Mouse (Mus musculus) left cerebral cortex, adult 2 months (tissue): ENCODE measurements around the gene Gm13306. TPM values are rescaled to one million over a fixed set of nuclear protein-coding genes. Genes with fewer than 3 reads are reported as not detected.
"Not testable (repeated sequence)": the region's sequence is repeated elsewhere in the genome, so short reads cannot be mapped to it uniquely, and the experiment has no call there.

Experiments used
- DNase-seq, 2 experiments: peaks; one replicate each; pipeline ENCODE4 v3.0.0; 2021 to 2022; ENCODE audit warnings: low spot score in 2 of 2, mixed read lengths in 1 of 2; ENCODE audit errors: extremely low spot score in 1 of 2
- H3K27ac ChIP-seq: fragments of 200-600 bp; 2 replicates; pipeline ENCODE4 v1.8.1; 2022
- H3K4me3 ChIP-seq: fragments of 200-600 bp; 2 replicates; pipeline ENCODE4 v1.8.1; 2022
- intact Hi-C: fragments of 180-260 bp; cut with DNase I; formaldehyde crosslinking; loops from one replicate; pipeline ENCODE4 v1.15.1; 2025
- long read RNA-seq, 2 experiments: library from polyadenylated mRNA; stranded (forward); transcript quantifications; one replicate each; pipeline ENCODE4 v2.0.0; 2021; ENCODE audit warnings: borderline mapping rate in 2 of 2
- total RNA-seq, 2 experiments: library from RNA; stranded (reverse); gene quantifications; 2 replicates each; pipeline ENCODE4 v1.2.3; 2021

The Gm13306 gene
- total RNA-seq: 10 to 100 TPM; 45.6 to 58.0 TPM
- long read RNA-seq, experiment 1, partial matches to known transcripts: 1 of 4 reads
- long read RNA-seq, experiment 1, other reads (novel, unspliced or antisense): 3 of 4 reads
- long read RNA-seq, experiment 2, partial matches to known transcripts: 1 of 8 reads
- long read RNA-seq, experiment 2, other reads (novel, unspliced or antisense): 5 of 8 reads

DNA sequence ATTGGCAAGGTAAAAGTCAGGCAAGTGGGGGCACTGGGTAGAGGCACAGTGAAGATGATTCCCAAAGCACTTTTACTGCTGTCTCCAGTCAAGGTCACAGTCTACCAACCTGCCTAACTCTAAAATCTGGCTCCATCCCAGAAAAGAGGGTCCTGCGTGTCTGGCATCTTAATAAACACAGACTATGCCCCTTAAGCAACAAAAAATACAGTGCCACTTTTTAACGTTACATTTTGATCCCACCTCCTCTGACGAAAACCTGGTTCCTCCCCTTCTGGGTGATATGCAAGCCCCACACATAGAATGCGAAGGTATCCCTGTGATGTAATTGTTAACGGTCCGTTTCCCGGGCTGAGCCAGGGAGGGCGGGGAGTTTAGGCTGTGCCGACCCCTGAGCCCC is at the start of gene Gm13306:
Gene Gm13306 (plus strand): TSS at position 301 of the 400 bp plus-strand sequence.
- H3K27ac ChIP-seq, H3K4me3 ChIP-seq, intact Hi-C loops, DNase-seq: not testable (repeated sequence)

- intact Hi-C loops, DNase-seq, H3K4me3 ChIP-seq: not testable (repeated sequence)
Measured at GRCm38 (mm10) chr4:42114517-42114916, 38.7 kb upstream of the Gm13306 start, which contains the start of gene Gm13304. TSS of gene Gm13304 (plus strand) at chr4:42114817.

GRCm38 (mm10) chr4:42168503-42168902 is 15.3 kb downstream of the Gm13306 start, which contains the start of gene Gm13305:
TSS of gene Gm13305 (minus strand) at chr4:42168603.
- DNase-seq: not testable (repeated sequence)

More at GRCm38 (mm10) chr4:42114517-42114916, 38.7 kb upstream of the Gm13306 start, which contains the start of gene Gm13304:
- H3K27ac ChIP-seq: not testable (repeated sequence)

GRCm38 (mm10) chr4:42178243-42178642 is 25.0 kb downstream of the Gm13306 start:
- DNase-seq, H3K4me3 ChIP-seq, H3K27ac ChIP-seq, intact Hi-C loops: not testable (repeated sequence)

More at GRCm38 (mm10) chr4:42168503-42168902, 15.3 kb downstream of the Gm13306 start, which contains the start of gene Gm13305:
- H3K4me3 ChIP-seq, H3K27ac ChIP-seq, intact Hi-C loops: not testable (repeated sequence)

GRCm38 (mm10) chr4:42183234-42184197 is 30.3 kb downstream of the Gm13306 start:
- H3K27ac ChIP-seq, intact Hi-C loops, DNase-seq, H3K4me3 ChIP-seq: not testable (repeated sequence)

DNA sequence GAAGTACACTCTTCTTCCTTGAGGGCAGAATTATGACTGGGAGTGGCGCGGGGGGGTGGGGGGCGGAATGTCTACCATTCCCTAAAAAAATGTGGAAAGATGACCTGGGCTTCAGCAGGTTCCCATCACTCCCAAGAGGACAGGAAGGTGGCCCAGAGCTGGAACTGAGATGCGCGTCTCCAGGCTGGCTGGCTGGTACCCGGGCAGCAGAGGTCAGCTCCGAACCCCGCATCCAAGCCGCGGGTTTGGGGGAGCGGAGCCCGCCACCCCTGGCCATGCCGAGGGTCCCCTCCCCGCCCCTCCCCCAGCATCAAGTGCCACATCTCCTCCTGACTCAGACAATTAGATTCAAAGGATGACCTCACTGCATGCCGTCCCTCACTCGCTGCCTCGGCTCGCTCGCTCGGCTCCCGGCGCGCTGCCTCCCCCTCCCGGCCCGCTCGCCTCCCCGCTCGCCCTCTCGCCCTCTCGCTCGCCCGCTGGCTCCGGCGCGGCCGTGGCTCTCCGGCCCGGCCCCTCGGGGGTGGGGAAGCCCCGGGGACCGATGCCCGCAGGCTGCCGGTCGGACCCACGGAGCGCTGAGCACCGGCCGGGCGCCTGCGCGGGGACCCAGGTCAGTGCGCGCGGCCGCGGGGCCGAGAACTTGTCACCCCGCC is 31.2 kb downstream of the Gm13306 start:
- intact Hi-C loops, H3K27ac ChIP-seq, H3K4me3 ChIP-seq, DNase-seq: not testable (repeated sequence)

GRCm38 (mm10) chr4:42184980-42185372 is 31.7 kb downstream of the Gm13306 start:
- H3K4me3 ChIP-seq, intact Hi-C loops, DNase-seq, H3K27ac ChIP-seq: not testable (repeated sequence)

Other genes with a start within 250 kb of the Gm13306 start
- not detected for gene Gm21541, start 249.8 kb upstream of the Gm13306 start, total RNA-seq
- gene Gm20878, start 211.9 kb upstream of the Gm13306 start, total RNA-seq: 10 to 100 TPM; 53.2 to 62.4 TPM
- gene Fam205a4, start 187.4 kb upstream of the Gm13306 start, total RNA-seq: 1 to 10 TPM; 4.6 to 5.6 TPM
- 1 to 10 TPM; 7.9 to 8.9 TPM for gene Gm21093, start 118.7 kb upstream of the Gm13306 start, total RNA-seq
- gene Gm3893, start 62.2 kb upstream of the Gm13306 start, total RNA-seq: not detected
- 10 to 100 TPM; 29.7 to 32.6 TPM for gene Gm13304, start 38.6 kb upstream of the Gm13306 start, total RNA-seq
- under 1 TPM; 0.89 to 0.97 TPM for gene Gm13305, start 15.2 kb downstream of the Gm13306 start, total RNA-seq
- gene Gm10600, start 87.2 kb downstream of the Gm13306 start, total RNA-seq: 10 to 100 TPM in 1 of 2 experiments, 1 to 10 TPM in 1; 9.7 to 10.8 TPM
- not detected for gene Ccl21b, start 102.3 kb downstream of the Gm13306 start, total RNA-seq
- gene Gm21953, start 140.8 kb downstream of the Gm13306 start, total RNA-seq: not detected
- gene Fam205a3, start 164.9 kb downstream of the Gm13306 start, total RNA-seq: 1 to 10 TPM in 1 of 2 experiments, not detected in 1; 2.4 TPM